Mouse (Mus musculus) bone marrow, adult 2 months (tissue): ENCODE measurements around the gene Bend6. TPM values are rescaled to one million over a fixed set of nuclear protein-coding genes. Genes with fewer than 3 reads are reported as not detected.
A peak's percentile ranks its signal among the peaks of the same experiment; 100 is the strongest.

Experiments
- H3K27ac ChIP-seq: fragments of 200-500 bp; 2 replicates; pipeline ENCODE4 v1.5.1; 2012; ENCODE audit warnings: low read depth, mild to moderate bottlenecking, control low read depth, inconsistent platforms, low read length; ENCODE audit not compliant: control insufficient read depth, poor library complexity, insufficient read depth
- H3K4me1 ChIP-seq: fragments of 200-500 bp; 2 replicates; pipeline ENCODE4 v1.6.1; 2011; ENCODE audit warnings: low read length; ENCODE audit not compliant: control insufficient read depth, insufficient read depth
- H3K4me3 ChIP-seq: fragments of 200-500 bp; replicated peaks from 2 replicates; pipeline ENCODE3; 2011; ENCODE audit warnings: mild to moderate bottlenecking, low read depth, low read length, control low read depth; ENCODE audit not compliant: control insufficient read depth
- CTCF ChIP-seq: fragments of 200-500 bp; IDR thresholded peaks from 2 replicates; pipeline ENCODE4 v1.5.1; 2011; ENCODE audit warnings: low read length, control low read depth; ENCODE audit not compliant: control insufficient read depth, insufficient read depth
- POLR2A ChIP-seq: fragments of 200-500 bp; IDR thresholded peaks from 2 replicates; pipeline ENCODE4 v1.6.1; 2011; ENCODE audit warnings: low read depth, mild to moderate bottlenecking, control low read depth, low read length, borderline replicate concordance; ENCODE audit not compliant: control insufficient read depth
- WGBS: fragments of 180-500 bp; shearing (Covaris S2); methylation state at CpG from one replicate; pipeline ENCODE4 v1.1.7; 2018; 5-methylcytosine and 5-hydroxymethylcytosine counted together
- polyA plus RNA-seq: library from polyadenylated mRNA; stranded (reverse); fragments of >200 nt; gene quantifications from 2 replicates; pipeline ENCODE4 v1.2.4, GENCODE M21; 2011; ENCODE audit warnings: low replicate concordance; ENCODE audit not compliant: missing spikeins, insufficient read depth, insufficient read length

The Bend6 gene
- polyA plus RNA-seq, 1 experiment, result 1.6 TPM

GRCm38 (mm10) chr1:33817931-33818330 is 89.7 kb downstream of the Bend6 start:
- H3K4me1 ChIP-seq, result peaks cover 3% of the 10 kb centered on the region; the same call in 1 of the 2 replicates
- 82% methylated on average over 2 of the region's 2 CpGs for WGBS
- no peak overlapping the region for H3K4me3 ChIP-seq
- no peak for TF ChIP-seq CTCF
- TF ChIP-seq POLR2A, result no peak
- H3K27ac ChIP-seq, result no peak overlapping the region

- TF ChIP-seq CTCF (no peak), POLR2A (peak; percentile 61; the same call in 1 of the 2 replicates)
- Histone ChIP-seq H3K4me1 (peaks cover 3% of the 10 kb centered on the region; the same call in 1 of the 2 replicates), H3K27ac (peak within 1 kb of the TSS; percentile 85), H3K4me3 (peak within 1 kb of the TSS; percentile 88)
- under 1% methylated on average over 85 of the region's 85 CpGs for WGBS
These were observed 93.5 kb downstream of the Bend6 start, which contains the start of gene Zfp451 for GRCm38 (mm10) chr1:33813868-33814794. Gene Zfp451, minus strand, starts transcription at chr1:33814595.

GRCm38 (mm10) chr1:33813495-33813867 is 94.1 kb downstream of the Bend6 start:
- WGBS, result 8% methylated on average over 11 of the region's 11 CpGs
- H3K4me3 ChIP-seq, result peak overlapping the region; percentile 88
- H3K4me1 ChIP-seq, result peaks cover 3% of the 10 kb centered on the region; the same call in 1 of the 2 replicates
- TF ChIP-seq CTCF, result no peak
- TF ChIP-seq POLR2A, result no peak
- H3K27ac ChIP-seq, result peak overlapping the region; percentile 85

- 85% methylated on average over 2 of the region's 2 CpGs for WGBS
- Histone ChIP-seq H3K4me3 (no peak overlapping the region), H3K4me1 (no peaks in the 10 kb centered on the region), H3K27ac (no peak overlapping the region)
- no peak for TF ChIP-seq CTCF
- no peak for TF ChIP-seq POLR2A
These were observed 104.3 kb downstream of the Bend6 start for GRCm38 (mm10) chr1:33803323-33803722.

Other genes with a start within 250 kb of the Bend6 start
- gene Prim2, start 238.0 kb downstream of the Bend6 start, polyA plus RNA-seq, result 29.2 and 40.0 TPM in 2 replicates
- gene Rab23, start 187.9 kb downstream of the Bend6 start, polyA plus RNA-seq, result 4.7 and 6.8 TPM in 2 replicates
- 7.7 and 11.0 TPM in 2 replicates for gene Bag2, start 150.0 kb downstream of the Bend6 start, polyA plus RNA-seq
- 7.4 and 10.7 TPM in 2 replicates for gene Zfp451, start 93.2 kb downstream of the Bend6 start, polyA plus RNA-seq
- gene Dst, start 409 bp upstream of the Bend6 start, polyA plus RNA-seq, result 2.5 and 9.5 TPM in 2 replicates